Mouse (Mus musculus): Measurements from ENCODE around the gene Mtus2. TPM values are rescaled to one million over a fixed set of nuclear protein-coding genes. Genes with fewer than 3 reads are reported as not detected.
"Not testable (repeated sequence)": the region's sequence is repeated elsewhere in the genome, so short reads cannot be mapped to it uniquely, and the experiment has no call there.

The Mtus2 gene
- polyA plus RNA-seq, 1 experiment from 2014 or later = 93.6 TPM

DNA sequence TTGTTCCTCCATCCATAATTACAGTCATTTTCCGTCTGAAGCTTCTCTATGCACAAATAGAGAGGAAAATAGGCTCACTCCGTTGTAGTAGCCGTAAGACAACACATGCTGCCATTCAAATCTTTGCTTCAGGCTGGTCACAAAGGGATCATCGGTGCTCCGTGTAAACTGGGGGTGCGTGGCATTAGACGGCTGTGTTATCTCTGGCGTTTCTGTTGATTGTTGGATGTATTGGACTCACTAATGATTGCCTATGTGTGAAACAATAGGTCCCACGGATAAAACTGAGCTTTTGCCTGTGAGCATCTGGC, 196.2 kb downstream of the Mtus2 start:
- ATAC-seq (replicated peaks; ENCODE audit: insufficient number of reproducible peaks, low FRiP score, low TSS enrichment) = no peak
- WGBS (ENCODE audit: insufficient replicate concordance) = 68% methylated on average over 9 of the region's 9 CpGs
- no peaks in the 10 kb centered on the region for H3K36me3 ChIP-seq (ENCODE audit: control insufficient read depth, insufficient read depth, low read length)
- no peaks in the 10 kb centered on the region for H3K4me1 ChIP-seq (ENCODE audit: control insufficient read depth, insufficient read depth, low read length)
- H3K27ac ChIP-seq (ENCODE audit: low read depth, low read length) = no peak overlapping the region
- no peak overlapping the region for H3K4me2 ChIP-seq
- H3K4me3 ChIP-seq (ENCODE audit: low read depth, low read length) = no peak overlapping the region
- no peak overlapping the region for H3K9ac ChIP-seq (ENCODE audit: low read depth, low read length)
- no peaks in the 10 kb centered on the region for H3K27me3 ChIP-seq (ENCODE audit: control insufficient read depth, insufficient read depth, low read length)
- peaks cover 3% of the 10 kb centered on the region; the same call in 1 of the 2 replicates for H3K9me3 ChIP-seq (replicated peaks; ENCODE audit: control insufficient read depth, low read length)

GRCm38 (mm10) chr5:148154727-148155126, 197.6 kb downstream of the Mtus2 start:
- no peak overlapping the region for H3K4me3 ChIP-seq (ENCODE audit: low read depth, low read length)
- H3K4me1 ChIP-seq (ENCODE audit: control insufficient read depth, insufficient read depth, low read length) = no peaks in the 10 kb centered on the region
- H3K36me3 ChIP-seq (ENCODE audit: control insufficient read depth, insufficient read depth, low read length) = no peaks in the 10 kb centered on the region
- no peaks in the 10 kb centered on the region for H3K9me3 ChIP-seq (replicated peaks; ENCODE audit: control insufficient read depth, low read length)
- no peak overlapping the region for H3K27ac ChIP-seq (ENCODE audit: low read depth, low read length)
- H3K4me2 ChIP-seq = no peak overlapping the region
- no peak overlapping the region for H3K9ac ChIP-seq (ENCODE audit: low read depth, low read length)
- WGBS (ENCODE audit: insufficient replicate concordance) = 72% methylated on average over 3 of the region's 3 CpGs
- no peaks in the 10 kb centered on the region for H3K27me3 ChIP-seq (ENCODE audit: control insufficient read depth, insufficient read depth, low read length)
- ATAC-seq (replicated peaks; ENCODE audit: insufficient number of reproducible peaks, low FRiP score, low TSS enrichment) = no peak

- H3K27ac ChIP-seq (ENCODE audit: low read depth, low read length) = no peak overlapping the region
- no peak for ATAC-seq (replicated peaks; ENCODE audit: insufficient number of reproducible peaks, low FRiP score, low TSS enrichment)
- WGBS (ENCODE audit: insufficient replicate concordance) = 65% methylated on average over 8 of the region's 8 CpGs
These were observed 202.2 kb downstream of the Mtus2 start for GRCm38 (mm10) chr5:148159328-148159727.

DNA sequence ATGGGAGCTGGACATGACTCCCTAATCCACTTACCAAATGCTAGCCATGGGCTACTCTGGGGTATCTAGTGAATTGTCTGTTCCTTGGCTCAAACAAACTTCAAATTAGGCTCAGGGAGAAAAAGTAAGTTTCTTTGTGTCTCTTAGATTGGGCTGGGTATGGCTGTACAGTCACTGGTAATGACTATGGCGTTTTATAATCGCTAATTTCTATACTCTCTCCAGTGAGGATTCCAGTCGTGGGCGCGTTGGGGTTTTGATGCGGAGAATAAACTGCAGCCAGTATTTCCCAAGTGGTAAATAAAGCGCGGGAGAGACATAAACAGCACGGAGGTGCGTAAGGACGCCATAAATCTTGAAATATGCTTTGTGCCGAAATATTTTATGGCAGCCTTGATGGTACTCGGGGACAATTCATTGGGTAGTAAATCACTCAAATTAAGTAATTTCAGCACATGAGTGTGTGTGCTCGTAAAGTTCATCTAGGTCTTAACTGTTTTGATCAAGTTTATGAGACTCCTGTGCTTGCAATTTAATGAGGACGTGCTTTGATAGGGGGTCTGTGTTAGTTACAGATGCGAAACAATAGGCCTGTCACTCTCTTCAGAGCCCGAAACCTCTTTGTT, 203.5 kb downstream of the Mtus2 start:
- Histone ChIP-seq H3K27ac (ENCODE audit: low read depth, low read length) (no peak overlapping the region), H3K4me1 (ENCODE audit: control insufficient read depth, insufficient read depth, low read length) (no peaks in the 10 kb centered on the region), H3K9me3 (replicated peaks; ENCODE audit: control insufficient read depth, low read length) (no peaks in the 10 kb centered on the region), H3K27me3 (ENCODE audit: control insufficient read depth, insufficient read depth, low read length) (no peaks in the 10 kb centered on the region), H3K9ac (ENCODE audit: low read depth, low read length) (no peak overlapping the region), H3K4me3 (ENCODE audit: low read depth, low read length) (no peak overlapping the region), H3K4me2 (no peak overlapping the region), H3K36me3 (ENCODE audit: control insufficient read depth, insufficient read depth, low read length) (no peaks in the 10 kb centered on the region)
- no peak for ATAC-seq (replicated peaks; ENCODE audit: insufficient number of reproducible peaks, low FRiP score, low TSS enrichment)
- WGBS (ENCODE audit: insufficient replicate concordance) = 89% methylated on average over 17 of the region's 17 CpGs

More at GRCm38 (mm10) chr5:148159328-148159727, 202.2 kb downstream of the Mtus2 start:
- Histone ChIP-seq H3K9ac (ENCODE audit: low read depth, low read length) (no peak overlapping the region), H3K4me2 (no peak overlapping the region), H3K4me1 (ENCODE audit: control insufficient read depth, insufficient read depth, low read length) (no peaks in the 10 kb centered on the region), H3K4me3 (ENCODE audit: low read depth, low read length) (no peak overlapping the region), H3K27me3 (ENCODE audit: control insufficient read depth, insufficient read depth, low read length) (no peaks in the 10 kb centered on the region), H3K9me3 (replicated peaks; ENCODE audit: control insufficient read depth, low read length) (no peaks in the 10 kb centered on the region), H3K36me3 (ENCODE audit: control insufficient read depth, insufficient read depth, low read length) (no peaks in the 10 kb centered on the region)

DNA sequence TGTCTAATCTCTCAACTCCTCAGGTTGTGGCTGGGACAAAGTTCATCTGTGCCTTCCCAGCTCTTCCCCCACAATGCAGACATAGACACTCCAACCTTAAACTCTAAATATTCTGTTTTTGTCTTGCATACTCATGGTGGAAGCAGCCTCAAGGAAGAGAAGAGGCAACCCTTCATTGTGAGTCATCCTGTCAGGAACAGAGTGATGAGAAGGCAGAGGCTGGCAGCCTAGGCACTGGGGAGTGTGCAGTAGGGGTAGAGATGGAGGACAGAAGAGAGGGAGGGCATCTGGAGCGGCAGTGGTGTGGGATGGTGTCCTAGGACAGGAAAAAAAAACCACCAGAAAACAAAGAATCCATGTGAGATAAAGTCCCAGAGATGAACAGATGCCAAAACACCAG, 208.0 kb downstream of the Mtus2 start:
- Histone ChIP-seq H3K36me3 (ENCODE audit: control insufficient read depth, insufficient read depth, low read length) (no peaks in the 10 kb centered on the region), H3K4me1 (ENCODE audit: control insufficient read depth, insufficient read depth, low read length) (no peaks in the 10 kb centered on the region), H3K9ac (ENCODE audit: low read depth, low read length) (no peak overlapping the region), H3K9me3 (replicated peaks; ENCODE audit: control insufficient read depth, low read length) (no peaks in the 10 kb centered on the region), H3K27ac (ENCODE audit: low read depth, low read length) (no peak overlapping the region), H3K4me3 (ENCODE audit: low read depth, low read length) (no peak overlapping the region), H3K4me2 (no peak overlapping the region), H3K27me3 (ENCODE audit: control insufficient read depth, insufficient read depth, low read length) (no peaks in the 10 kb centered on the region)
- no peak for ATAC-seq (replicated peaks; ENCODE audit: insufficient number of reproducible peaks, low FRiP score, low TSS enrichment)
- 81% methylated on average over 1 of the region's 1 CpGs for whole genome bisulfite sequencing (ENCODE audit: insufficient replicate concordance)

DNA sequence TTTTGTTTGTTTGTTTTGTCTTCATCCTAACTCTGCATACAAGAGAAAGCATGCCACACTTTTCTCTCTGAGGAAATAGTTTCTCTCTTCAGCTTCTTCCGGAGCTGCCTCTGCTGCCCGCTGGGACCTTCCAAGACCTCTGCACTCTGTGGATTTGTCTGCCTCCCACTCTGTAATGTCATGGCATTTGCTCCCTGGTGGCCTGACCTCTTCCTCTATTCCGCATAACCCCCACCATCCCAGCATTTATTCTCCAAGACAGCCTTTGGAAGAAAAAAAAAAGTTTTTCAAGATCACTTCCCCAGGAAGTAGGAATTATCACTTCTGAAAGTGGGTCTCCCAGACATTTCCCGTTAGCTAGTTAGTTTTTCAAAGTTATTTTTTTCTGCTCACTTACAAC, 218.0 kb downstream of the Mtus2 start:
- H3K4me3 ChIP-seq (ENCODE audit: low read depth, low read length) = no peak overlapping the region
- 59% methylated on average over 4 of the region's 4 CpGs for WGBS (ENCODE audit: insufficient replicate concordance)
- peaks cover 5% of the 10 kb centered on the region for H3K9me3 ChIP-seq (replicated peaks; ENCODE audit: control insufficient read depth, low read length)
- H3K4me2 ChIP-seq = no peak overlapping the region
- ATAC-seq (replicated peaks; ENCODE audit: insufficient number of reproducible peaks, low FRiP score, low TSS enrichment) = no peak
- no peaks in the 10 kb centered on the region for H3K4me1 ChIP-seq (ENCODE audit: control insufficient read depth, insufficient read depth, low read length)
- no peaks in the 10 kb centered on the region for H3K36me3 ChIP-seq (ENCODE audit: control insufficient read depth, insufficient read depth, low read length)
- no peaks in the 10 kb centered on the region for H3K27me3 ChIP-seq (ENCODE audit: control insufficient read depth, insufficient read depth, low read length)
- H3K9ac ChIP-seq (ENCODE audit: low read depth, low read length) = no peak overlapping the region
- H3K27ac ChIP-seq (ENCODE audit: low read depth, low read length) = no peak overlapping the region

- ATAC-seq (replicated peaks; ENCODE audit: insufficient number of reproducible peaks, low FRiP score, low TSS enrichment) = no peak
- Histone ChIP-seq H3K9ac (ENCODE audit: low read depth, low read length) (no peak overlapping the region), H3K27me3 (ENCODE audit: control insufficient read depth, insufficient read depth, low read length) (no peaks in the 10 kb centered on the region), H3K9me3 (replicated peaks; ENCODE audit: control insufficient read depth, low read length) (peaks cover 5% of the 10 kb centered on the region), H3K36me3 (ENCODE audit: control insufficient read depth, insufficient read depth, low read length) (no peaks in the 10 kb centered on the region), H3K4me1 (ENCODE audit: control insufficient read depth, insufficient read depth, low read length) (no peaks in the 10 kb centered on the region), H3K4me3 (ENCODE audit: low read depth, low read length) (no peak overlapping the region), H3K4me2 (no peak overlapping the region), H3K27ac (ENCODE audit: low read depth, low read length) (no peak overlapping the region)
- WGBS (ENCODE audit: insufficient replicate concordance) = 67% methylated on average over 4 of the region's 4 CpGs
These were observed 218.8 kb downstream of the Mtus2 start for GRCm38 (mm10) chr5:148175742-148176426.

DNA sequence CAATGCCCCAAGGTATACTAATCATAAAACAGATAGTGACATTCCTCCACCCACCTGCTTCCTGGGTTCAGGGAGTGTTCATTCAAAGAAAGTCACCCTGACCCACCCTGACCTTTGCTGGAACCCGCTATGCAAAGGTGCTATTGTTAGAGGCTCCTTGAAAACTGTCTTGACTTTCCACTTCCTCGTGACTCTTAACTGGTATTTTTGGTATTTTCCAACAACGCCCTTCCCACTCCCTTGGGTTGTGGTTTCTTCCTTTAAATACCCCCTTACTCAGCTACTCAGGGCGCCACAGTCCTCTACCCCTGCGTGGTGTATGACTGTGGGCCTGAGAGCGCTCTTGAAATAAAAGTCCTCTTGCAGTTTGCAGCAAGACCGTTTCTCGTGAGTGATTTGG, 219.4 kb downstream of the Mtus2 start:
- H3K9ac ChIP-seq (ENCODE audit: low read depth, low read length); H3K36me3 ChIP-seq (ENCODE audit: control insufficient read depth, insufficient read depth, low read length); H3K27ac ChIP-seq (ENCODE audit: low read depth, low read length); H3K9me3 ChIP-seq (replicated peaks; ENCODE audit: control insufficient read depth, low read length); H3K4me3 ChIP-seq (ENCODE audit: low read depth, low read length); H3K4me1 ChIP-seq (ENCODE audit: control insufficient read depth, insufficient read depth, low read length); ATAC-seq (replicated peaks; ENCODE audit: insufficient number of reproducible peaks, low FRiP score, low TSS enrichment); H3K4me2 ChIP-seq; H3K27me3 ChIP-seq (ENCODE audit: control insufficient read depth, insufficient read depth, low read length): not testable (repeated sequence)
- 80% methylated on average over 8 of the region's 8 CpGs for WGBS (ENCODE audit: insufficient replicate concordance)

- 69% methylated on average over 7 of the region's 7 CpGs for WGBS (ENCODE audit: insufficient replicate concordance)
- H3K36me3 ChIP-seq (ENCODE audit: control insufficient read depth, insufficient read depth, low read length) = no peaks in the 10 kb centered on the region
- H3K27ac ChIP-seq (ENCODE audit: low read depth, low read length) = no peak overlapping the region
- no peak overlapping the region for H3K9ac ChIP-seq (ENCODE audit: low read depth, low read length)
- H3K4me3 ChIP-seq (ENCODE audit: low read depth, low read length) = no peak overlapping the region
- no peak for ATAC-seq (replicated peaks; ENCODE audit: insufficient number of reproducible peaks, low FRiP score, low TSS enrichment)
- H3K27me3 ChIP-seq (ENCODE audit: control insufficient read depth, insufficient read depth, low read length) = no peaks in the 10 kb centered on the region
- peaks cover 5% of the 10 kb centered on the region for H3K9me3 ChIP-seq (replicated peaks; ENCODE audit: control insufficient read depth, low read length)
- H3K4me2 ChIP-seq = no peak overlapping the region
- H3K4me1 ChIP-seq (ENCODE audit: control insufficient read depth, insufficient read depth, low read length) = no peaks in the 10 kb centered on the region
These were observed 222.1 kb downstream of the Mtus2 start for GRCm38 (mm10) chr5:148179231-148179630.

All from heart, embryonic 11.5 days (tissue).